10 mouse cellular contexts compared by ENCODE assay signal in genomic region chr15:100830682-100831081, GRCm38 (mm10). TPM values are rescaled to one million over a fixed set of nuclear protein-coding genes. Genes with fewer than 3 reads are reported as not detected.
A peak's percentile ranks its signal among the peaks of the same experiment; 100 is the strongest.
DNase-seq lines count a peak whose midpoint lies in the region; ATAC-seq and TF ChIP-seq lines count a peak whose summit lies in the region.
"Had no signal": no experiment of that assay in that cellular context is flagged by ENCODE, and none has a peak within 500 bp of the region (broad histone marks: within the 10 kb centered on the region; RNA-seq: fewer than 3 reads in every experiment).

No protein-coding gene starts in this region.

- no peaks in the 10 kb centered on the region for H3K4me1 ChIP-seq in liver, adult 2 months (ENCODE audit: control insufficient read depth, insufficient read depth, low read length)
- H3K4me1 ChIP-seq in liver, embryonic 11.5 days (replicated peaks; ENCODE audit: control insufficient read depth, insufficient read depth, low read length) = no peaks in the 10 kb centered on the region
- H3K4me1 ChIP-seq in ES-E14 (ENCODE audit: control insufficient read depth in 2 of 2, insufficient read depth in 2 of 2, low read length in 2 of 2, poor library complexity in 1 of 2) = no peaks in the 10 kb centered on the region
- H3K4me1 ChIP-seq in bone marrow macrophage, adult 2 months (ENCODE audit: control insufficient read depth, insufficient read depth, low read length) = no peaks in the 10 kb centered on the region
- H3K4me1 ChIP-seq: limb, embryonic 13.5 days had no signal

- TF ChIP-seq POLR2A in liver, adult 2 months (IDR thresholded peaks at IDR 0.05; ENCODE audit: extremely low read depth, insufficient read depth, low read length) = no peak
- no peak for TF ChIP-seq POLR2A in bone marrow macrophage, adult 2 months (IDR thresholded peaks at IDR 0.05; ENCODE audit: borderline replicate concordance, low read depth, low read length)

- no peaks in the 10 kb centered on the region for H3K9me3 ChIP-seq in liver, embryonic 11.5 days (ENCODE audit: control insufficient read depth, low read length)
- no peaks in the 10 kb centered on the region for H3K9me3 ChIP-seq in ES-E14 (ENCODE audit: control insufficient read depth, insufficient read depth, low read depth, low read length)

- ATAC-seq in liver, embryonic 11.5 days (replicated peaks; ENCODE audit: low FRiP score) = no peak

- peak; percentile 3 for DNase-seq in liver, adult 2 months (ENCODE audit: extremely low read depth, low read depth, low spot score)
- no peak for DNase-seq in liver, embryonic 11.5 days (ENCODE audit: low spot score)
- DNase-seq in ES-E14 (ENCODE audit: low read depth, low spot score) = peak; percentile 79
- peak; percentile 46 for DNase-seq in retina, embryonic 14.5 days (ENCODE audit: low spot score)
- DNase-seq in adrenal gland, postnatal 4 days (ENCODE audit: low spot score in 2 of 2) = no peak
- no peak for DNase-seq in layer of hippocampus, postnatal 36 days
- DNase-seq: cerebellum, adult 9-11 months had no signal

- no peaks in the 10 kb centered on the region for H3K79me2 ChIP-seq in liver, adult 2 months (ENCODE audit: control insufficient read depth, insufficient read depth, low read length)

- no peaks in the 10 kb centered on the region for H3K27me3 ChIP-seq in liver, adult 2 months (ENCODE audit: control insufficient read depth, insufficient read depth, low read length)
- H3K27me3 ChIP-seq in liver, embryonic 11.5 days (replicated peaks; ENCODE audit: control insufficient read depth, insufficient read depth, low read length) = peaks cover 8% of the 10 kb centered on the region

- peak; percentile 9; the same call in 1 of the 2 replicates for TF ChIP-seq CTCF in liver, adult 2 months (IDR thresholded peaks at IDR 0.05; ENCODE audit: low read depth, low read length)
- TF ChIP-seq CTCF in bone marrow macrophage, adult 2 months (IDR thresholded peaks at IDR 0.05; ENCODE audit: low read depth, low read length) = peak; percentile 27; the same call in 1 of the 2 replicates

- no peak overlapping the region for H3K9ac ChIP-seq in liver, adult 2 months (ENCODE audit: low read depth, low read length)
- H3K9ac ChIP-seq in liver, embryonic 11.5 days (ENCODE audit: low read depth, low read length) = no peak overlapping the region
- no peak overlapping the region for H3K9ac ChIP-seq in ES-E14 (ENCODE audit: insufficient read depth, low read depth, low read length, poor library complexity, severe bottlenecking)
- H3K9ac ChIP-seq: hindbrain, embryonic 14.5 days; limb, embryonic 13.5 days had no signal

- no peak overlapping the region for H3K4me2 ChIP-seq in liver, embryonic 11.5 days
- H3K4me2 ChIP-seq: hindbrain, embryonic 14.5 days; limb, embryonic 13.5 days had no signal

- no peaks in the 10 kb centered on the region for H3K36me3 ChIP-seq in liver, adult 2 months (ENCODE audit: control insufficient read depth, insufficient read depth, low read length)
- no peaks in the 10 kb centered on the region for H3K36me3 ChIP-seq in liver, embryonic 11.5 days (ENCODE audit: control insufficient read depth, insufficient read depth, low read length)
- no peaks in the 10 kb centered on the region for H3K36me3 ChIP-seq in ES-E14 (ENCODE audit: control insufficient read depth, insufficient read depth, low read length, poor library complexity, severe bottlenecking)
- H3K36me3 ChIP-seq: limb, embryonic 13.5 days had no signal

- in situ Hi-C loops in ES-E14 (cut with MboI; ENCODE audit: low sequenced_read_pairs in 2 of 2, unreplicated experiment in 2 of 2) = no loop called here

- no peak overlapping the region for H3K27ac ChIP-seq in liver, adult 2 months (replicated peaks; ENCODE audit: insufficient read depth, low read depth, low read length)
- no peak overlapping the region for H3K27ac ChIP-seq in liver, embryonic 11.5 days (ENCODE audit: low read depth, low read length)
- H3K27ac ChIP-seq in ES-E14 (ENCODE audit: insufficient read depth, low read depth, low read length, poor library complexity, severe bottlenecking) = no peak overlapping the region
- no peak overlapping the region for H3K27ac ChIP-seq in bone marrow macrophage, adult 2 months (ENCODE audit: insufficient read depth, low read depth, low read length)
- H3K27ac ChIP-seq: hindbrain, embryonic 14.5 days; limb, embryonic 13.5 days had no signal

- 55% methylated on average over 6 of the region's 6 CpGs for WGBS in liver, adult 2 months
- 48% methylated on average over 6 of the region's 6 CpGs for WGBS in liver, embryonic 11.5 days

- no peak overlapping the region for H3K4me3 ChIP-seq in liver, adult 2 months (ENCODE audit: insufficient read depth, low read depth, low read length)
- no peak overlapping the region for H3K4me3 ChIP-seq in liver, embryonic 11.5 days (ENCODE audit: low read depth, low read length)
- H3K4me3 ChIP-seq in ES-E14 (ENCODE audit: insufficient read depth in 1 of 2, low read depth in 1 of 2, low read length in 2 of 2, poor library complexity in 1 of 2, severe bottlenecking in 1 of 2) = no peak overlapping the region
- H3K4me3 ChIP-seq in bone marrow macrophage, adult 2 months (ENCODE audit: insufficient read depth, low read length) = no peak overlapping the region
- H3K4me3 ChIP-seq: limb, embryonic 13.5 days had no signal

TF ChIP-seq in ES-E14, 5 proteins besides CTCF, POLR2A, EP300 and RAD21:
- TF ChIP-seq HCFC1 (IDR thresholded peaks at IDR 0.05; ENCODE audit: borderline replicate concordance, insufficient read depth, low read length) (no peak), ZNF384 (IDR thresholded peaks at IDR 0.05; ENCODE audit: low read depth, low read length) (no peak), MAFK (IDR thresholded peaks at IDR 0.05; ENCODE audit: insufficient read depth, low read depth, low read length) (no peak), ZC3H11A (IDR thresholded peaks at IDR 0.05; ENCODE audit: borderline replicate concordance, low read depth, low read length) (peak; percentile 65; the same call in 1 of the 2 replicates), CHD2 (IDR thresholded peaks at IDR 0.05; ENCODE audit: low read depth, low read length) (no peak)

RNA-seq across cellular contexts. Expression of gene Scn8a, which starts 39.0 kb away (rescaled TPM):
- 1.4 and 3.0 TPM in 2 replicates for total RNA-seq in liver, adult 2 months (2014; rRNA removed)
- 0.07 and 0.15 TPM in 2 replicates for polyA plus RNA-seq in liver, adult 2 months (2012; rRNA removed)
- 0.71 and 0.73 TPM in 2 replicates for polyA plus RNA-seq in liver, embryonic 11.5 days (2014; fragmentation: Nextera tagmentation; extraction: Ambion mirVana)
- total RNA-seq in ES-E14 (2012; rRNA removed) = 6.1 and 7.7 TPM in 2 replicates
- not detected in 2 replicates for polyA plus RNA-seq in bone marrow macrophage, adult 2 months (2012; ENCODE audit: insufficient read depth, insufficient read length, missing spikeins)
- 10 to 100 TPM; 10.9 to 13.6 TPM for total RNA-seq in adrenal gland, postnatal 4 days (2021)
- 100 to 1,000 TPM; 223 to 249 TPM for total RNA-seq in layer of hippocampus, postnatal 36 days (2021)

Comparison
In these comparisons a context has a peak if more than half of its experiments do, and no peak if none do; other contexts are left out.
1. DNase-seq: peak in liver, adult 2 months (single experiment), ES-E14 (single experiment) and retina, embryonic 14.5 days (single experiment); none in liver, embryonic 11.5 days (single experiment), adrenal gland, postnatal 4 days (0 of 2) and layer of hippocampus, postnatal 36 days (0 of 2).
2. RNA of gene Scn8a, which starts 39.0 kb away (total RNA-seq): 223 to 249 TPM in layer of hippocampus, postnatal 36 days; 10.9 to 13.6 TPM in adrenal gland, postnatal 4 days, 6.1 to 7.7 TPM in ES-E14 and 1.4 to 3.0 TPM in liver, adult 2 months; every median in the first group is over 10 times any median in the second.